Mouse (Mus musculus) forebrain, embryonic 11.5 days (tissue): Measurements from ENCODE around the gene Capn9. TPM values are rescaled to one million over a fixed set of nuclear protein-coding genes. Genes with fewer than 3 reads are reported as not detected.

Experiments used
- ATAC-seq: fragments of 200-750 bp; cut with Nextera tagmentation; replicated peaks from 2 replicates; pipeline ENCODE4 v1.8.0; 2017; ENCODE audit warnings: moderate TSS enrichment; ENCODE audit not compliant: low FRiP score
- DNase-seq: peaks from one replicate; pipeline ENCODE4 v3.0.0-alpha.2; 2017; ENCODE audit warnings: low spot score
- H3K27ac ChIP-seq: fragments of 300-500 bp; sonication (generic); 2 replicates; pipeline ENCODE4 v1.5.1; 2014; ENCODE audit warnings: low read depth, low read length
- H3K27me3 ChIP-seq: fragments of 300-500 bp; sonication (generic); 2 replicates; pipeline ENCODE4 v1.6.1; 2014; ENCODE audit warnings: mild to moderate bottlenecking, low read length, mixed read lengths; ENCODE audit not compliant: control insufficient read depth, insufficient read depth
- H3K36me3 ChIP-seq: fragments of 300-500 bp; sonication (generic); 2 replicates; pipeline ENCODE4 v1.6.1; 2014; ENCODE audit warnings: mild to moderate bottlenecking, low read length, moderate library complexity, mixed read lengths; ENCODE audit not compliant: control insufficient read depth, insufficient read depth
- H3K4me1 ChIP-seq: fragments of 300-500 bp; sonication (generic); replicated peaks from 2 replicates; pipeline ENCODE4 v1.6.1; 2014; ENCODE audit warnings: low read length, mixed read lengths; ENCODE audit not compliant: control insufficient read depth, insufficient read depth
- H3K4me2 ChIP-seq: fragments of 300-500 bp; sonication (generic); 2 replicates; pipeline ENCODE4 v1.6.1; 2014; ENCODE audit warnings: low read depth, mild to moderate bottlenecking, low read length, moderate library complexity, mixed read lengths; ENCODE audit not compliant: severe bottlenecking
- H3K4me3 ChIP-seq: fragments of 300-500 bp; sonication (generic); 2 replicates; pipeline ENCODE4 v1.5.1; 2014; ENCODE audit warnings: low read depth, low read length
- H3K9ac ChIP-seq: fragments of 300-500 bp; sonication (generic); 2 replicates; pipeline ENCODE4 v1.6.1; 2014; ENCODE audit warnings: low read length
- H3K9me3 ChIP-seq: fragments of 300-500 bp; sonication (generic); 2 replicates; pipeline ENCODE4 v1.6.1; 2016; ENCODE audit warnings: low read length, mixed read lengths; ENCODE audit not compliant: control insufficient read depth
- WGBS: fragments of 180-500 bp; shearing (Covaris S2); extraction: QIAGEN DNeasy Blood & Tissue Kit; methylation state at CpG from one replicate; pipeline ENCODE4 v1.1.7; 2014; 5-methylcytosine and 5-hydroxymethylcytosine counted together
- polyA plus RNA-seq: library from polyadenylated mRNA; unstranded; fragments of >200 nt; fragmentation: Nextera tagmentation; extraction: Ambion mirVana; gene quantifications from 2 replicates; pipeline ENCODE4 v1.2.1, GENCODE M21; 2014

The Capn9 gene
- polyA plus RNA-seq, 1 experiment from 2014 or later = not detected

DNA sequence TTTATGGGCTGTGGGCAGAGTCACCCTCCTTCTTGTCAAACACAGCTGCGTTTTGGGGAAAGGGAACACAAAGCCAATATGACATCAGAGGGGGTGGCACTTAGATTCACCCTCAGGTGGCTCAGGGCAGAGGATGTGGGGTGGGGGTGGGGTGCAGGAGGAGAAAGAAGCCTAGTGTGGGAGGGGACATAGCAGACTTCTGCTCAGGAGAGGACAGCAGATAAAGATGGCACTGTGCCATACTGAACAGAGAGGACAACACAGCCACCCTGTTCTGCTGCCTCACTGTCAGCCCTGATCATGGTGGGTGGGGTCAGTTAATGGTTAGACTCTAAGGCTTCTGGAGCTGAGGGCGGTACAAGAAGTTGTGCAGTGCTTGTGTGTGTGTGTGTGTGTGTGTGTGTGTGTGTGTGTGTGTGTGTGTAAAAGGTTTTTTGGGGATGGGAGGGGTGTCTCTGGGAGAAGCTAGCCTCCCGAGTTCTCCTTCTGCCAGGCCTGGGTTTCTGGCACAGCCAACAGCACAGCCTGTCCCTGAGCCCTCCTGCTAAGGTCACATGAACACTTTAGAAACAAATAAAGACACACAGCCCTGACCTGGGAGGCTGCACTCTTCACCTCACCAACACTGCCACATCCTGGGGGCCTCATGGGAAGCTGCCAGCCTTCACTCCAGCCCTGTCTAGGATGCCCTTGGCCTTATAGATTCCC lies 10.0 kb downstream of the Capn9 start:
- no peak overlapping the region for H3K27ac ChIP-seq
- ATAC-seq (no peak), DNase-seq (no peak)
- H3K4me1 ChIP-seq = no peaks in the 10 kb centered on the region
- WGBS = 52% methylated on average over 3 of the region's 3 CpGs
- H3K4me2 ChIP-seq = no peak overlapping the region
- no peaks in the 10 kb centered on the region for H3K27me3 ChIP-seq
- H3K4me3 ChIP-seq = no peak overlapping the region
- H3K9me3 ChIP-seq = no peaks in the 10 kb centered on the region
- H3K36me3 ChIP-seq = no peaks in the 10 kb centered on the region
- H3K9ac ChIP-seq = no peak overlapping the region

DNA sequence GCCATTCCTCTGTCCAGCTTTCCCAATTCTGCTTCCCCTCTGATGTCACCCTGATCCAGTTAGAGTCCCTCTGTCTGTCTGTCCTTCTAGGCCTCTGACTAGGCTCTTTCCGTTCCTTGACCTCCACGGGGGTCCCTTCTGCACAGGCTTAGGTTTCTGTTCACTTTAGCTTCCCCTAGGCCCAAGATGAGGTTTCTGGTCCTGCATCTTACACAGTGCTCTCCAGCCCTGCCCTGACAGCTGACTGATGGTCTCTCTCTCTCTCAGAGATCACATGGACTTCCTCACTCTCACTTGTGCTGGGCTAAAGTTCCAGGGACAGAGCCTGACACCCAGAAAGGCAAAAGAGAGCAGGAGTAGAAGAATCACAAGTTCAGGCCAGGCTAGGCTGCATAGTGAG lies 10.6 kb downstream of the Capn9 start:
- no peak overlapping the region for H3K4me2 ChIP-seq
- no peak overlapping the region for H3K27ac ChIP-seq
- no peak for ATAC-seq
- H3K4me1 ChIP-seq = no peaks in the 10 kb centered on the region
- H3K36me3 ChIP-seq = no peaks in the 10 kb centered on the region
- H3K4me3 ChIP-seq = no peak overlapping the region
- WGBS = 78% methylated on average over 2 of the region's 2 CpGs
- H3K9ac ChIP-seq = no peak overlapping the region
- no peaks in the 10 kb centered on the region for H3K27me3 ChIP-seq
- no peak for DNase-seq
- no peaks in the 10 kb centered on the region for H3K9me3 ChIP-seq

DNA sequence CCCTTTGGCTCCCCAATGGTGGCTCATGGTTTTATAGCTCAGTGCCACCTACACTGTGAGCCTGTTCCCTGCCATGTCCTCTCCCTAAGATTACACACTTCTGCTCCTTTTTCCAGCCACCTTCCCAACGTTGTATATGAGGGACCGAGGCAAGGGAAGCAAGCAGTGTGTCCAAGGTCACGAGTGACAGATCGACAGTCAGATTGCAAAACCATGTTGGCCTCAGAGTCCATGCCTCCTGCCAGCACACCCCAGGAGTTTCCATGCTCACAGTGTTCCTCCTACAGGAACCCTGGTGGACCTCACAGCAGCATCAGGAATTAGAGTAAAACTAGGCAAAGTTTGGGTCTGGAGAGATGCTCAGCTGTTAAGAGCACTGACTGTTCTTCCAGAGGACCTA lies 13.5 kb downstream of the Capn9 start:
- H3K4me3 ChIP-seq = no peak overlapping the region
- H3K9ac ChIP-seq = no peak overlapping the region
- ATAC-seq (no peak), DNase-seq (no peak)
- H3K4me2 ChIP-seq = no peak overlapping the region
- H3K9me3 ChIP-seq = no peaks in the 10 kb centered on the region
- H3K36me3 ChIP-seq = no peaks in the 10 kb centered on the region
- no peak overlapping the region for H3K27ac ChIP-seq
- H3K27me3 ChIP-seq = no peaks in the 10 kb centered on the region
- H3K4me1 ChIP-seq = no peaks in the 10 kb centered on the region
- 85% methylated on average over 4 of the region's 4 CpGs for WGBS

DNA sequence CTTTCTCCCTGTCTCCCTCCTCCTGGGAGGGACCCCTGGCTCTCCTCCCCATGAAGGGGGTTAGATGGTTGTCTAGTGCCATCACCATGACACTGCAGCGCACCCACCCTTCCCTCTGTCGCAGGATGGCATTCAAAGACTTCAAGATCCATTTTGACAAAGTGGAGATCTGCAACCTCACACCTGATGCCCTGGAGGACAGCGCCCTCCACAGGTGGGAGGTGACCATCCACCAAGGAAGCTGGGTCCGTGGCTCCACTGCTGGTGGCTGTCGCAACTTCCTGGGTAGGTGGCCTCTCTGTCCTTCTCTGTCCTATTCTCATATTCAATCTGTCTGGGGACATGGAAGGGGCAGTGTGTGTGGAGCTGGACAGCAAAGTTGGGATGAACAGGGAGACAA lies 28.2 kb downstream of the Capn9 start:
- no peak for DNase-seq
- no peaks in the 10 kb centered on the region for H3K36me3 ChIP-seq
- no peaks in the 10 kb centered on the region for H3K9me3 ChIP-seq
- 69% methylated on average over 5 of the region's 5 CpGs for WGBS
- ATAC-seq = no peak
- no peak overlapping the region for H3K27ac ChIP-seq
- no peak overlapping the region for H3K9ac ChIP-seq
- no peak overlapping the region for H3K4me2 ChIP-seq
- no peak overlapping the region for H3K4me3 ChIP-seq
- H3K4me1 ChIP-seq = no peaks in the 10 kb centered on the region
- no peaks in the 10 kb centered on the region for H3K27me3 ChIP-seq

DNA sequence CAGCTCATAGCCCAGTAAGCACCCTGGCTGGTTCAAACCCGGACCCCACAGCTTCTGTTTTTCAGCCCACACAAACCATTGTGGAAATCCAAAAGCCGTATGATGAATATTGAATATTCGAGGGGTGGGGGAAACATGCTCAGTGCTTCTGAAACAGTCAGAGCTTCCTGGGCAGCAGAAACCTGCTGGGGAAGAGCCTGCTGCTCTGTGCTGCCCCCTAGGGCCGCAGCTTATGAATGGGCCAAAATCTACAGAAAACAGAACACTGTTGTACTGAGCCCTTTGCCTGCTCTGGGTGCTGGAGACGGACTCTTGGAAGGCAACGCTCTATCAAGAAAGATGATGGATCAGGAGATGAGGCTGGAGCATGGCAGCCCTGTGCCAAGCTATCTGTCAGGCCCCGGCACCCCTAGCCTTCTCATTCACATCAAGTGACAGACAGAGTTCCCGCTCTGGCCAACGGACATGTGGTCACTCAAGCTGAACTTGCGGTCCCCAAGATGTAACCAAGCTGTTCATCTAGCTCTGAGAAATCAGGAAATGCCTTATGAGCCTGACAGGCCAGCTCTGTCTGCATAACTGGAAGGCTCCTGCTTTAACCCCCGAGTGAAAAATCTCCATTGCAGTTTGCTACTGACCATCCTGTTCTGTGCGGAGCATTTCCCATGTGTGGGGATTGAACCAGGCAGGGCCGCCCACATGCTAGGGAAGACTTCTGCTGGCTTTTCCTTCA lies 32.5 kb downstream of the Capn9 start:
- Histone ChIP-seq H3K4me2 (no peak overlapping the region), H3K36me3 (no peaks in the 10 kb centered on the region), H3K4me1 (no peaks in the 10 kb centered on the region), H3K9me3 (no peaks in the 10 kb centered on the region), H3K27ac (no peak overlapping the region), H3K27me3 (no peaks in the 10 kb centered on the region), H3K4me3 (no peak overlapping the region), H3K9ac (no peak overlapping the region)
- DNase-seq = no peak
- ATAC-seq = no peak
- WGBS = 80% methylated on average over 13 of the region's 13 CpGs

DNA sequence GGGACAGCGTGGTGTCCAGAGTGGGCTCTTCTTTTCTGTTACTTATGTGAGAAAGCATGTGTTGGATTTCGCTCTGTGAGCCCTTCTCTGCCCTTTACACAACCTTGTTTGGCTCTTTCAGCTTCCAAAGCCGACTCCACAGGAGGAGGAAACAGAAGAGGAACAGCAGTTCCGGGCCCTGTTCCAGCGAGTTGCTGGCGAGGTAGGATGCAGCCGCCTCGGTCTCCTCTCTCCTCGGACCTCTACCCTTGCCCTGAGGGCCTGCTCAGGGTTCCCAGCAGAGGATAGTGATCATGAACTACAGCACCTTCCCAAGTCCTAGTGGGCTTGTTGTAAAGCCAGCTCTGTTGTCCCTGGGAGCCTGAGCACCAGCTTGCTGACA lies 33.1 kb downstream of the Capn9 start:
- DNase-seq = no peak
- no peak for ATAC-seq
- no peaks in the 10 kb centered on the region for H3K4me1 ChIP-seq

DNA sequence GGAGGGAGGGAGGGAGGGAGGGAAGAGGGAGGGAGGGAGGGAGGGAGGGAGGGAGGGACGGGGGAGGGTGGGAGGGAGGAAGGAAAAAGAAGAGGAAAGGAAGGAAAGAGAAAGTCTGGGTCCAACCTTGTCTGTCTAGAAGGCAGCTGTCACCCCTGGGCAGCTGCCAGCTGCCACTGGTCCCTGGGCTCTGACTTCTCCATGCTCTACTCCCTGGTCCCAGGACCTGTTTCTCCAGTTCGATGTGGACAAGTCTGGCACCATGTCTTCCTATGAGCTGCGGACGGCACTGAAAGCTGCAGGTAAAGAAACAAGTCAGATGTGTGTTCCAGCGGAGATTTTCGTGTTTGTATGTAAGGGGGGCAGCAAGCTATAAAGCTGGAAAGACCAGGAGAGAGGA lies 38.4 kb downstream of the Capn9 start:
- Histone ChIP-seq H3K27me3 (peaks cover 2% of the 10 kb centered on the region; the same call in 1 of the 2 replicates), H3K27ac (no peak overlapping the region), H3K4me3 (no peak overlapping the region), H3K4me2 (no peak overlapping the region), H3K36me3 (no peaks in the 10 kb centered on the region), H3K9me3 (no peaks in the 10 kb centered on the region), H3K9ac (no peak overlapping the region), H3K4me1 (0 out of 2 replicates have a peak, but pooled peaks cover 2% of the 10 kb centered on the region)
- no peak for ATAC-seq
- DNase-seq = no peak
- 81% methylated on average over 6 of the region's 6 CpGs for WGBS

More for the DNA sequence above, 33.1 kb downstream of the Capn9 start:
- H3K27ac ChIP-seq = no peak overlapping the region
- H3K9ac ChIP-seq = no peak overlapping the region
- H3K36me3 ChIP-seq = no peaks in the 10 kb centered on the region
- 84% methylated on average over 9 of the region's 9 CpGs for WGBS
- no peaks in the 10 kb centered on the region for H3K27me3 ChIP-seq
- no peaks in the 10 kb centered on the region for H3K9me3 ChIP-seq
- no peak overlapping the region for H3K4me2 ChIP-seq
- H3K4me3 ChIP-seq = no peak overlapping the region

DNA sequence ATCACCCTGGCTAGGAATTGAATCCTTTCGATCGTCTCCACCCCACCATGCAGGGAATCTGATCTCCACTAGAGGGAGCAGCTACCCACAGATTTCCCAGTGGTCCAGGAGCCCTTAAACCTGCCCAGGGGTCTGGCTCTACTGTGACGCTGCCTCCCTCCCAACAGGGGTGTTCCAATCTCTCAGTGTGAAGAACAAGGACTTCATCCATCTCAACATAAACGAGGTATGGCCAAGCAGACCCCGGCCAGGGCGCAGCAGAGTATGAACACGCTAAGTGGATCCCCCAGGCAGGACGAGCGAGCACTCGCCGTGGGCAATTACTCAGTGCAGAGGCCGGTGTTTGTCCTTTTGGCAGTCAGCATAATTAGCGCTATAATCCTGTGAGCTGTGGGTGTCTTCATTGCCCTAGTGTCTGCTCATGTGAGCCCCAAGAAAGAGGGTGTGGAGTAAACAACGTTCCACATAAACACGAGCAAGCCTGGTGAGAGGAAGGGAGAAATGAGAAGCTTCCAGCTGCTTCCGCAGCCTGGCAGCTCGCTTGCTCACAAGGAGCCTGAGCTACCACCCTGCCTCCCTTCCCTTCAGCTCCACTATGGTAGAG lies 41.5 kb downstream of the Capn9 start:
- peak; percentile 81 for DNase-seq
- no peaks in the 10 kb centered on the region for H3K36me3 ChIP-seq
- H3K4me2 ChIP-seq = peak overlapping the region; percentile 60
- H3K27me3 ChIP-seq = peaks cover 2% of the 10 kb centered on the region; the same call in 1 of the 2 replicates
- peak overlapping the region; percentile 24 for H3K4me3 ChIP-seq
- 0 out of 2 replicates have a peak, but pooled peaks cover 2% of the 10 kb centered on the region for H3K4me1 ChIP-seq
- no peak overlapping the region for H3K27ac ChIP-seq
- H3K9me3 ChIP-seq = no peaks in the 10 kb centered on the region
- 12% methylated on average over 17 of the region's 17 CpGs for WGBS
- peak overlapping the region; percentile 7; the same call in 1 of the 2 replicates for H3K9ac ChIP-seq
- peak; percentile 65 for ATAC-seq
